Mouse (Mus musculus): ENCODE results near the gene Pfkfb2.

Pfkfb2 gene

DNA sequence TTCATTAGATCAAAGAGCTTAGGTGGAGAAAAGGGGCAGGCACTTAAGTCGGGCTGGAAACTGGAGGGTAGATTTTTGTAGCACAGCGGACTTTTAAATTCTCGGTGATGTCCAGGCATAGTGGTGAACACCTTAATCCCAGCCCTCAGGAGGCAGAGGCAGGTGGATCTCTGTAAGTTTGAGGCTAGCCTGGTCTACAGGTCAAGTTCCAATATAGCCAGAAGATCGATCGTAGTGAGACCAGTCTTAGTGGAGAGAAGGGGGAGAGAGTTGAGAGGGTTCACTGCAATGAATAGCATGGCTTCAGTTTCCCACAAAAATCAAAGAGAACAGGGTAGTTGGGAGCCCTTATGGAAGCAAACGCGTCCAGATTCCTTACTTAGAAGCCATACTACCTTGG is 8.9 kb upstream of the Pfkfb2 start:
- CTCF ChIA-PET, result no interaction called here

DNA sequence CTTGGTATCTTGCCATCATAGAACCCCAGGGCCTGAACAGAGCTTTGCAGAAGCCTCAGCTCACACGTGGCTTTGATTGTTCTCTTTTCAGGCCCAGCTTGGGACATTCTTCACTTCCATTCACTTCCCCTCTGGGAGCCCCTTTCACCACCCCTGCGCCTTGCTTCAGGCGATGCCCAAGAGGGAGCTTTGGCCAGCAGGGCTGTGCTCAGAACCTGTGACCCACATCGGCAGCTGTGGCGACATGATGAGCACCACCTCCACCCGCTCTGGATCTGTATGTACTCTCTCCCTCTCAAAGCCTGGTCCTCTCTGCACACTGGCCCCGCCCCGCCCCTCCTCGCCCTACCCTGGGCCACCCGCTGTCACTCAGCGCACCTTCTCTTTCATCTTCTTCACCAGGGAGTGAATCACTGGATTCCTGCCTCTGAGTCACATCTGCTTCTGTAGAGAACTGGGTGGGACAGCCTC is 8.4 kb upstream of the Pfkfb2 start:
- CTCF ChIA-PET, result no interaction called here

DNA sequence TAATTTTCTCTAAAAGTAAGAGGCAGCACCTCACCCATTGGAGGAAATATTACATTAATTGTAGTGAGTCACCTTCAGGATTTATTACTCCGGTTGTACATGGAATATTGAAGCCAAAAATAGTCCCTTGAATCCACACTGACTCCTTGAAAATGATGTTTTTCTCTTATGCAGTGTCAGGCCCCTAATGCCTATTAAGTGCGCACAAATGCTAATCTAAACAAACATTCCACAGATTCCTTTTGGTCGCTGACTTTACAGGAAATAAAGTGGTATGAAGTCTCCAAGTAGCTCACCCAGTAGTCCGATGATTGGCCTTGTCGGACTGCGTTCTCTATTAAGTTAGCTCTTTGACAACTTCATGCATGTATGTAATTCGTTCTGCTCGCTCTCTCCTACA is 5.8 kb upstream of the Pfkfb2 start:
- CTCF ChIA-PET, result no interaction called here

DNA sequence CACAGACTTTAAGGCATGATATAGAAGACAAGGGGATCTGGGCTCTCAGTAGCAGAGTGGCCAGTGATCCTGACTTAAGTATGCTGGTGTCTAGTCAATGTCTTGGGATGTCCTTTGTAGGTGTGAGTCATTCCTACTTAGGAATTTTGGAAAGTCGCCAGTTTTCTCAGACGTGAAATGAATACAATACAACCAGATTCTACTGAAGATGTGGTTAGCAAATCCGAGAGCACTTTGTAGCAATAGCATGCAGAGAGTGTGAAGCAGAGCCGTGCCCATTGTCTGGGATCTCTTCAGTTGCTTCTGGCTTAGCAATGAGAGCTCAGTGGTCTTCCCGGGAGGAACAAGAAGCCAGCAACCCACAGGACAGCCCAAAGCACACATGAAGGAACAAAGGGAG is 5.4 kb upstream of the Pfkfb2 start:
- CTCF ChIA-PET, result no interaction called here

DNA sequence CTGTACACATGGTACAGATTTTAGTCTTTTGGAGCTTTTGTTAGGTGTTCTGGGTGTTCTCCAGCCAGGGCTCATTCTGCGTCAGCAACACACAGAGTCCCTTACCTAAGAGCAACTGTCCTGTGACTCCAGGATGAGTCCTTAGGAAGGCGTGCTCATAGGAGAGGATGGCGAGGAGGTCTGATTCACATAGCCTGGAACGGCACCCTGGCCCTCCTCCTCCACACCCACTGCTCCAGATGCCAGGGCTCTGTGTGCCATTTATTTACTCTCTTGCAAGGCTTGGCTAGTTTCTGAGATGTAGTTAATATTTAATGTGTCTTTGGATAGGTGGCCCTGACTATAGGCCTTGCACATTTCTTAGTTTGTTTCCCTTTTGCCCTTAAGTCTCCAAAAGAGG is 4.6 kb upstream of the Pfkfb2 start:
- CTCF ChIA-PET, result no interaction called here

DNA sequence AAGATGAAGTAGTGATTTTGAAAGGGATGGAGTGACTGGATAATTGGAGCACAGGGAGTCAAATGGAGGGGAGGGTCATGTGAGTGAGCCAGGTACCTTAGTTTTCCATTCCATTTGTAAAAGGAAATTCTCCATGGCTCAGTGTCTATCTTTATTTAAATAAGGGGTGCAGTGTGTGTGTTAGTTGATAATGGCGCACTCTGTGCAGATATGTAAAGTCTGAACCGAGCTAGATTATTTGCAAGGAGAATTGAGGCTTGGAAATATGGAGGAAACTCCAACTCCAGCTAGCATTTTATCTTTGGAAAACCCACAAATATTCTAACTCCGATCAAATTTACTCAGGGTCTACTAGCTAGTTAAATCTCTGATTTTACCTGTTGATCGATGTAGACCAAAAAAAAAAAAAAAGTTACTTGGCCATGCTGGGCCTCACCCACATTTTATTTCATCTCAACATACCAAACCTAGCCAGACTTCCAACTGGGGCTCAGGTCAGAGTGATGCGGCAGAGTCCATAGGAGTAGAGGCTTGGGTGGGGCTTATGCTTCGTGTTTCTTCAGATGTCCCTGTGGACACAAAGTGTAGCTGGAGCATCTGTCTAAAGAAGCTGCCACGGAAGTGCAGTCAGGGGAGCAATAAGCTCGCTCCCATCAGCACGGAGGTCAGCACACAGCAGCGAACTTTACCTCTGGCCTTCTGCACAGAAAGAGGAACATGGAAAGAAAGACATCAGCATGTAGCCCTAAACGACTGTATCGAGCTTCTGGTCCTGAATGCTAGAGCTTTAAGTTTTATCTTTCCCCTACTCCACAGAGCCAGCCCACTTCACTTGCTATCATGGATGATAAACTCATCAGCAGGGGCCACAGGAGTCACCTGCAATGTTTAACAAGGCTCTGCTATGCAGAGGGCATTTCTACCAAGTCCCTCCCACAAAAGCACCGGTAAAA is 3.9 kb upstream of the Pfkfb2 start:
- CTCF ChIA-PET, result no interaction called here

DNA sequence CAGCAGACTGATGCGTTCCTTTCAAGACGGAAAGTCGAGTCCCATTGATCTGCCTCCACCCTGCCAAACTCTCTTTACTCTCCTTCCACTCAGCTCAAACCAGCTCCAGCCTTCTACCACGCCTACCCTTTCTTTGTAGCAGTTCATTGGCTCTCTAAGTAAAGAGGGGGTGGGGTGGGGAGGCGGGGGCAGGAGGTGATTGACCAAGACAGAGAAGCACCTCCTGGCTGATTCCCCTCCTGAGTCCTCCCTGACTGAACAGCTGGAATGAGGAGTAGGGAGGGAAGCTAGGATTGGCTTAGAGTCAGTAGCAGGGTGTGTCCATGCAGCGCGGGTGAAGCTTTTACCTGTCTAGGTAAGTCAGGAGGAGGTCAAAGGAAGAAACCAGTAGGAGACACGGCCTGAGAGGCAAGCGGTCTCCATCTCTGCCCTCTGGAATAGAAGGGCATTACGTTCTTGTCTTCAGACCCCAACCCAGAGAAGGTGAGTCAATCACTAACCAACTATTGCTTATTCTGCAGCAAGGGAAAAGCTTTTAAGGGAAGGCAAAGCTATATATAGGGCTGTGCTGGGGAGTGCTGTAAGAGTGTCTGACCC is 2.8 kb upstream of the Pfkfb2 start, which contains the start of gene AA986860:
AA986860 (plus strand) TSS at position 236 of the 597 bp plus-strand sequence.
- CTCF ChIA-PET, result no interaction called here

DNA sequence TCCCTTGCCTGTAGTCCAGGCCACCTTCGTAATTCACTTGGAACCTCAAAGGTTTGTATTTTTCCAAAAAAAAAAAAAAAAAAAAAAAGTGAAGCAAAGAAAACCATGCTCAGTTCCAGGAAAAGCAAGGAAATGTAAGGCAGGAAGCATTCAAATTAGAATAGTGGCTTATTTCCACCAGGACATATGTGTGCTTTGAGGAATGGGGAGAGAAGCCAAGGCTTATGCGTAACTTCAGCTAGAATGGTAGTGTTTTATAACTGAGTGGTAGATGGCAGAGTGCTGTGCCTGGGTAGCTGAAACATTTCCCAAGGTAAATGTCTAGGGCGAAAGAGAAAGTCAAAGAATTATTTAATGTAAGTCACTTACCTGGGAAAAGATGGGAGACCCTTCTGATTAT is 345 bp downstream of the Pfkfb2 start:
- CTCF ChIA-PET, result no interaction called here

DNA sequence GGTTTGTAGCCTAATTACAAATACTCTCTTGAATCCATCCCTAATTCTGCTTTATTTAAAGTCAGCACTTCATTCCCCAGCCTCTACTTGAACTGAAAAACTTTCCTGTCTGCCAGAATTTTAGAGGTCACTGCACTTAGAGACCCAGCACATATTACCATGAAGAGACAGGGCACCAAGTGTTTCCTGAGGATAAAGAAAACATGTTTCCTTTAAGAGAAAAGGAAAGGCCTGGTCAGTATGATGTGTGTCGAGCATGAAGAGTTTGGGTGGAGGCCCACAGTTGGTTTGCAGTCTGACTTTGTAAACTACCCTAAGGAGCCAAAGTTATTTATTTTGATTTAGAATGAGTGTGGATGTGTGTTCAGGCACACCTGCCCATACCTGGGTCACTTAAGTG is 983 bp downstream of the Pfkfb2 start:
- CTCF ChIA-PET, result no interaction called here

DNA sequence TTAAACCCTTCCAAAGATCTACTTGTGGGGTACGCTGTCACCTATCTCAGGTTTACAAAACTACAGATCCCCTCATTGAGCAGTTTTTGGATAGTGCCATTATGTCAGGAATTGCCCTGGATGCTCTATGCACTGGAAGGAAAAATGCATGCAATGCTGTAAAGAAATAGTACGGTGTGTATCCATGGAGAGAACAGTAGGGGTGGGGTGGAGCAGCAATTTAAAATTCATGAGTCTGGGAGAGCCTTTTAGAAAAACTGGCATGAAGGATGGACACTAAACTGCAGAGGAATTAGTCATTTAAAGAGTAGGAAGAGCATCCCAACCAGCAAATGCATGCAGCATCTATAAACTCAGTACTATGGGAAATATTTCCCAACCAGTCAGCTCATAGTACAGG is 2.7 kb downstream of the Pfkfb2 start:
- CTCF ChIA-PET, result no interaction called here

DNA sequence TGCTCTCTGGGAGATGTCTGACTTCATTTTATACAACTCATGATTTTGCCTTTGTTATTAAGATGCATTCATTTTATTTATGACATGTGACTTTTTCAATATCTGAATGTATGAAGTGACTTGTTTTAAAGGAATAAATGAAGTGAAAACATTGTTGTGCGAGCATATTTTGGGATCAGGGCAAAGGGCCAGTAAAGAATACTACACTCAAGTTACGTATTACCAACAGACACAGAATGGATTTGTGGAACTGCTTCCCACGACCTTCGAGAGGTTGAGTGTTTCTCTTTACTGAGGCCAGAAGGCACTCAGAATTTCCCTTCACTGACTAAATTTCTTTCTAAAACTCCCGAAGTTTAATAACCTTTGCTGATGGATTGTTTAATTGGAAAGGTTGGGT is 4.8 kb downstream of the Pfkfb2 start:
- CTCF ChIA-PET, result no interaction called here

DNA sequence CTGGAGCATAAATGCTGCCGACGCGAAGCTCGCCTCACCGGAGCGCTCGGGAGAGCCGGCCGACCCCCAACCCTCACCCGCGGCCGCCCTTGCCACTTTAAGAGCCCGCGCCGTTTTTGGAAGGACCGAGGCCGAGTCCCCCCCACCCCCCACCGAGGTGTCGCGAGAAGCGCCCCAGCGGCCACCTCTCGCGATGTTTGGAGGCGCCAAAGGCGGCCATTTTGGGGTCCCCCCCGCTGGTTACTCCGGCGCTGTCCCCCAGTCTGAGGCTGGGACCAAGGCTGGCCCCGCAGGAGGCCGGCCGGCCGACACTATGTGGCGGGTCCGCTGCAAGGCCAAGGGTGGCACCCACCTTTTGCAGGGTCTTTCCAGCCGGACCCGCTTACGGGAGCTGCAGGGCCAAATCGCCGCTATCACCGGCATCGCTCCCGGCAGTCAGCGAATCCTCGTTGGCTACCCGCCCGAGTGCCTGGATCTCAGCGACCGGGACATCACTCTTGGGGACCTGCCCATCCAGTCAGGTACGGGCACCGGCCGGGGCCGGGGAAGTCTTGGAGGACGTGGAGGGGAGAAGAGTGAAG is 11.7 kb downstream of the Pfkfb2 start, which contains the start of gene Yod1:
Yod1 (plus strand) TSS at position 37 of the 581 bp plus-strand sequence.
- CTCF ChIA-PET, result interaction anchor here (0.7 kb wide), 1 partner anchor 1704 kb away, joined by 6 read pairs; no protein-coding TSS in a partner anchor

DNA sequence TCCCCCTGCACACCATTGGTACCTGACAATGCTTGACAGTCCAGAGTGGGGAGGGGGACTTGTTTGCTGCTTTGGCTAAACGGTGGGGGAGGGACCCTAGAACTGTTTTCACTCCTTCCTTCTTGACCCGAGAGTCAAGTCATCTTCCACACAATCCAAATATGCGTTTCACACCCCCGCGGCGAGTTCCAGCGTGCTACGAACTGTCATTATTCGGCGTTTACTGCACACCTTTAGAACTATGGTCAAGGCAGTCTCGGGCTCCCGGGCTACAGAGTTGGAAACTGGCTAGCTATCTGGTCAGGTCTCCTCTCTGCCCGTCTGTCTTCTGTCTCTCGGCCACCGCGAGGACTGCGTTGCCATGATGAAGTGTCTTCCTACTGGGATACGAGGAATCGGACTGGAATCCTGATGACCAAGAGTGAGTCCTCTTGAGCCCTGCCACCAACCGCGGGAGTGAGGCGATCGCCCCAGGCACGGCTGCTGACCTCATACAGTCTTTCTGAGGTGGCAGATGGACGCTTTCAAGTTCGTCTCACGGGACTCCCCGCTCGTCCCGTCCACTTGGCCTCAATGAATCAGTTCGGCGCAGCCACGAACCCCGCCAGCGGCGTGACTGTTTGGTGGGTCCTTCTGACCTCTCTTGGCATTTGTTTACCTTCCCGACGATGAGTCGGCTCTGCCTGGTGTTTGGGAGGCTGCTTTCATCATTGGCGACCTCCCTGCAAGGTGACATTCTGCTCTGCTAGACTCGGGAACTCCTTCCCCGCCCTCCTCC is 12.4 kb downstream of the Pfkfb2 start:
- CTCF ChIA-PET, result interaction anchor here (0.7 kb wide), 1 partner anchor 1705 kb away, joined by 6 read pairs; no protein-coding TSS in a partner anchor

DNA sequence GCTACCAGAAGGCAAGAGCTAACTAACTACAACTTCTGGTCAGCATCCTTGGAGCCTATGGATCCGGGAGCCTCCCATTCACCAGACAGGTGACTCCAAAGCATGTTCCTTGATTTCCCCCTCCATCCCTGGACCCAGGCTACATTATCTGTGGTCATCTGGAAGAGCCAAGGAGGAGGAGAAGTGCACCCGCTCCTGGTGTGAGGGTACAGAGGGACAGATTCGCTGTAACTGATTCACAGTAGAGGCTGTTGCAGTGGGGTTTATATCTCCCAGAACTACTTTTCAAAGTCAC is 12.9 kb downstream of the Pfkfb2 start:
- CTCF ChIA-PET, result interaction anchor here (0.5 kb wide), 1 partner anchor 440 kb away, joined by 5 read pairs; no protein-coding TSS in a partner anchor

DNA sequence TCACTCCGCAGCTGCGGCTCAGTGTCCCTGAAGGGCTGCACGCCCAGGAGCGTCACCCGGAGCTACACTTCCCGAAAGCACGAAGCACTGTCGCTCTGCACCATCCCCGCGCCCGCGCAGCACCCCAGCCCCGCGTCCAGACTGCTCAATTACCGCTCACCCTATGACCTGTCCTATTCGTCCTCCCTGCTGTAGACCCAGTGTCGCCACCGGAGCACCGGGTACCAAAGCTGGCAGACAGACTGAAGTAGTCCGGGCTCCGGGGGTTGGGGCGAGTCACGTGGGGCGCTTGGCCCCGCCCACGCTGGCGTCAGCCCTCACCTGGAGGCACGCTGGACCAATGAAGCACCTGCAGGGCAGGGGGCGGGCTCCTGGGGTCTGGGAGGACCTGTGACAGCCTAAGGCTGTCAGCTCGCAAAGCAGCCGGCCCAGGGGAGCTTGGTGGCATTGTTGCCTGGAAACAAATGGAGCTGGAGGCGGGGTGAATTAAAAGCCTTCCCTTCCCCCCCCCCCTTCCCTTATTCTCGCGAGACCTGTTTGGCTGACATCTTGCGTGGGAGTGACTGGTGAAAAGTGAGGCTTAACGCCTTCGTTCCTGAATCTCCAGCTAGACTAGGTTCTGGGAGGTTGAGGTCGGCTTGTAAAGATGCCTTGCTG is 13.4 kb downstream of the Pfkfb2 start, which contains the start of gene Gm29427:
Gm29427 (minus strand) TSS at position 239 of the 657 bp plus-strand sequence.
- CTCF ChIA-PET, result interaction anchor here (0.5 to 0.8 kb wide), 2 partner anchors 65 to 440 kb away, joined by 3 to 5 read pairs; no protein-coding TSS in a partner anchor

DNA sequence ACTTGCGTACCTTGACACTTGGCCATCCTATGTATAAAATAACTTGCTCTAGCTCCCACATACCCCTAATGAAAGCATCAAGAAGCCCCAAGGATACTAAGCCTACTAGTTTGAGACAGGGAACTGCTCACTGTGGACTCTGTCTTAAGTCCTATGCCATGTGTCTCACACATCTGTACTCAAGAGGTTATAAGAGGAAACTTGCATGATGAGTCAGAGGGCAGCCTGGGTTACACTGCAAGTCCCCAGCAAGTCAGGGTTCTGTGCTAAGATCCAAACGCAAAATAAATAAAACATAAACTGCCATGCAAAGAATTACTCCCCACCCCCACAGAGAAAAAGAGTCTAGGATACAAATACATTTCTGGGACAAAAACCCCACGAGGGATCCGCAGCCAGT is 15.0 kb downstream of the Pfkfb2 start:
- CTCF ChIA-PET, result no interaction called here

DNA sequence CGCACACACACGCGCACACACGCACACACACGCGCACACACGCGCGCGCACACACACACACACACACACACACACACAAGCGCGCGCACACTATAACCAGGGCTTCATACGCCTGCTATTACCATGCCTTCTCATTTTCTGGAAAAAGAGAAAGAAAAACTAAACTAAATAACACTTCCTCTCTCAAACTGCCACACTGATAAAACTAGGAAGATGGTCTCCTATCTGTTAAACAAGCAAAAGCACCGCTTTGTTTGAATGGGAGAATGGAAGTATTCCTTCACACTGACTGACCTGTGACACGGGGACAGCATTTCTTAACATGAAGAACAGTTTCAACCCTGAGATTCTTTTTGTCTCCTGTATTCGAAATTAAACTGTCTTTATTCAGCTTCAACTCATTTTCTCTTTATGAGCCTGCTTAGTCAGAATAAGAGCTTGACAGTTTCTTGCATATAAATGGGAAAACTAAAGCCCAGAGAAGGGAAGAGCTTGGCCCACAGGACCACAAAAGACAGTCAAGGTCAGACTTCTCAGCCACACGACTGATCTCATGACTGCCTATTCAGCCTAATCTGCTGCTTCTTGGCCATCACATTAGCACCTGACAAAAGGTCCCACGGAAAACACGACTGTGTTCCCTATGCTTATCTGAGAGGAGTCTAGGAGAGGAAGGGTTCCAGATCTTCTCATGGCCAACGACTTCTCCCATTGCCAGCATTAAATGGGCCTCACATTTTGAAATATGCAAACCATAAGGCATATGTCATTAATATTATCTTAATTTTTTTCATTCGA is 18.6 kb downstream of the Pfkfb2 start:
- CTCF ChIA-PET, result no interaction called here

DNA sequence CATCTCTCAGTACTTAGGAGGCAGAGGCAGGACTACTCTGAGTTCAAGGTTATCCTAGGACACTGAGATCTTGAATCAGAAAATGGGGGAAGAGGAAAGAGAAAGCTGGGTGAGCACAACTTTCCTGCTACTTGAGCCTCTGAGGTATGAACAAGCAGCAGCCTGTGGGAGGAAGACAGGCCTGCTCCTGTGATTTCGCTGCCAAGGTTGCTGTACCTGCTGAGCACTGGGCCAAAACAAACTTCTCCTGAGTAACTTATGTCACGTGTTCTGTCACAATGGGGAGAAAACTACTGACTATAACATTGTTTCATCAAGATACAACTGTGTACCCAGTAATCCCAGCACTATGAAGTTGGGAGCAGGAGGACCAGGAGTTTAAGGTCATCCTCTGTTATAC is 25.4 kb downstream of the Pfkfb2 start:
- CTCF ChIA-PET, result no interaction called here

DNA sequence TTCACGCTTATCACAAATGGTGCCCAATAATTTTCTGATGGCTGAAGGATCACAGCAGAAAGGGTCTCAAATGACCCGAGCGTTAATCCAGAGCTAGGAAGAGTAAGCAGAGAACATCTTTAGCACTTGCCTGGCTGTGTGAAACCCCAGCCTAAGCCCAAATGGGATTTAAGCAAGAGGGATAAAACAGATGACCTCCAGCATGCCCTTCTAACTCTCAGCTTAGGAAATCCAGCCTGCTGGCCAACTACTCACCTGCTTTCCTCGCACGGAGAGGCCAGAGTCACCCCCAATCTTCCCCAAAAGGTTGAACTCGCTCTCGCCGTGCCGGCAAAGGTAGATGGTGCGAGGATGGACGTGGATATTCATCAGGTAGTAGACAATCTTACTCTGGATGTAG is 27.1 kb downstream of the Pfkfb2 start:
- CTCF ChIA-PET, result interaction anchor here (0.5 kb wide), 1 partner anchor 240 kb away, joined by 3 read pairs; the partner anchor contains the start of gene Cd55

DNA sequence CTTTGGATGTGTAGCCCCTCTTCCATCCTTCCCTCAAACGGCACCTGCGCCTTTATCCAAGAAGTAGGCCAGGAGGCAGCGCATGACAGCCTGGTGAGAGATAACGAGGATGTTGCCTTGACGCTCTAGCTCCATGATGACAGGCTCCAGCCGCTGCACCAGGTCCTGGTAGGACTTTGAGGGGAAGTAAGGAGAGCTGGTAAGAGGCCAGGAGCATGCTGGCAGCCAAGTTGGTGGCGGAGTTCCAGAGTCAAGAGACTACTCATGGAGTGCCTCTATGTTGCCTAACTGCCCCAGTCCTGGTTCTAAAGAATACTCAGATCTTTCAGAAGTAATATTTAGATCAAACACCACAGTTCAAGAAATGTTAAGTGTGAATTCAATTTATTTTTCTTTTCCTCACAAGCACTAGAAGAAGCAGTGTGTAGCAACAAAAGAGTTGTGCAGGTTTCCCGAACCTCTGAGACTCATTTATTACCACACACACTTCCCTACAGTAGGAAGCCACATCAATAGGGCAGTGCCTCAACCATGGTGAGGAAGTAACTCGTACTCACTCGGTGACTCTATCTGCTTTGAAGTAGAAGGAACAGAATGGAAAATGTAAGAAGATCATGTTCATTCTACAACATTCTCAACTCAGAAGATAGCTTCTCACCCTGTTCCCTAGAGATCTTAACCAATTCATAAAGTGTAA is 29.0 kb downstream of the Pfkfb2 start:
- CTCF ChIA-PET, result no interaction called here
